Mouse (Mus musculus) adrenal gland, adult 18-20 months (tissue): ENCODE measurements around the gene Faf1. TPM values are rescaled to one million over a fixed set of nuclear protein-coding genes. Genes with fewer than 3 reads are reported as not detected.

Experiments used
- DNase-seq, 2 experiments: peaks; one replicate each; pipeline ENCODE4 v3.0.0; 2021 to 2022; ENCODE audit warnings: low spot score in 2 of 2
- long read RNA-seq, 2 experiments: library from polyadenylated mRNA; stranded (forward); transcript quantifications; one replicate each; pipeline ENCODE4 v2.0.0; 2021
- total RNA-seq, 2 experiments: library from RNA; stranded (reverse); gene quantifications; 1 replicate in 1 of 2; 2 replicates in 1 of 2; pipeline ENCODE4 v1.2.3; 2021

Gene Faf1
- total RNA-seq: 10 to 100 TPM; 27.1 to 27.4 TPM
- long read RNA-seq, experiment 1, full-length matches to known transcripts: 57 of 71 reads
- long read RNA-seq, experiment 1, partial matches to known transcripts: 5 of 71 reads
- long read RNA-seq, experiment 1, other reads (novel, unspliced or antisense): 9 of 71 reads
- long read RNA-seq, experiment 2, full-length matches to known transcripts: 246 of 272 reads
- long read RNA-seq, experiment 2, partial matches to known transcripts: 6 of 272 reads
- long read RNA-seq, experiment 2, other reads (novel, unspliced or antisense): 20 of 272 reads

DNA sequence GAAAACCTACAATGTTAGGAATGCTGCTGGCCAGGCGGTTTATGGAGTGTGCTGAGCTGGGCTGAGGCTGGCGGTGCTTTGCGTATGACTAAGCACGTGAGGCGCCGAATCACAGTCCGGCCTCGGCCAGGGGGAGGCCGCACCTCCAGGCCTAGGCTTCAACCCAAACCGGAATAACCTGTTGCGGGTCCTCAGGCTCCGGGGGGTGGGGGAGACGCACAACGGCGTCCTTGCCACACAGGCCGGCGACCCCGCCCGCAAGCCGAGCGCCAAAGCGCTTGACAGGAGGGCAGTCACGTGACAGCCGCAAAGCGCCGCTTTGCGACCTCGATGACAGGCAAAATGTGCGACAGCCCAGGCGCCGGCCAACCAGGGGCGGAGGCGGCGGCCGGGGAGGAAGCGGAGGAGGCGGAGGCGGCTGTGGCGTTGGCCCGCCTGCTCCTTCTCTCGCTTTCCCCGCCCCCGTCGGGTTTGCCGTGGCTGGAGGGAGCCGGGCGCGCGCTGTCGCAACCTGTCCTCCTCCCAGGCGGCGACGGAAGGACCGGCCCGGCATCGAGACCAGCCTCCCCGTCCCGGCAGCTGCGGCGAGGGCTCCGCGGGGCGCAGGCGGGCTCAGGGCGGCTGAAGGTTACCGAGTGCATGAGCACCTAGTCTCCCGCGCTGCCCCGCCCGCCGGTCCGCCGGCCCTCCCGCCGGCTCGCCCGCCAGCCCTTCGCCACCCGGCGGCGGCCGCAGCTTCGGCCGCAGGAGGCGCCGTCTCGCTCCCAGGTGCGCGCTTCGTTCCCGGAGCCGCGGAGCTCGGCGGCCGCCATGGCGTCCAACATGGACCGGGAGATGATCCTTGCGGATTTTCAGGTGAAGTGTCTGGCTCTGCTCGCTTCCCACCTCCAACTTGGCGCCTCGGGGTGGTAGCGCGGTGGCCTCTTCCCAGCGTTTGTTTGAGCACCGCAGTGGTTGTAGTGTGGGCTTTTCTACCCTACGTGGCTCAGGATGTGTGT is at the start of gene Faf1:
Faf1 (plus strand) TSS at position 371 of the 998 bp plus-strand sequence.
- DNase-seq: peak; percentile 96 to 98

DNA sequence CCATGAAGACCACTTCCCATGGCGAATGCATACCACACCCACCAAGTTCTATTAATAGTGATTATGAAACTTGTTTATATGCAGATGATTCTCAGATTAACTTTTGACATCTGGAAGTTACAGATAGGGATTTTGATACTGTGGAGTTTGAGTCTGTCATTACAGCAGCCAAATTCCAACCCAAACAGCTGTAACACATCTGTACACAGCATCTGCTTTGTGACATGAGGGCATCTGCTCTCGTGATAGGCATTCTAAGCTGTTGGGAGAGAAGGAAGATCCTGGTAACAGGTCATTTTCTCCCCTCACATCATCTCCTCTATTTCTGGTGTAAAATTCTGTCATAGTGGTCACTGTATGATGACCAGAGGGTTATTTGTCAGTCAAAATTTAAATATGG is 46.2 kb upstream of the Faf1 start:
- no peak for DNase-seq

DNA sequence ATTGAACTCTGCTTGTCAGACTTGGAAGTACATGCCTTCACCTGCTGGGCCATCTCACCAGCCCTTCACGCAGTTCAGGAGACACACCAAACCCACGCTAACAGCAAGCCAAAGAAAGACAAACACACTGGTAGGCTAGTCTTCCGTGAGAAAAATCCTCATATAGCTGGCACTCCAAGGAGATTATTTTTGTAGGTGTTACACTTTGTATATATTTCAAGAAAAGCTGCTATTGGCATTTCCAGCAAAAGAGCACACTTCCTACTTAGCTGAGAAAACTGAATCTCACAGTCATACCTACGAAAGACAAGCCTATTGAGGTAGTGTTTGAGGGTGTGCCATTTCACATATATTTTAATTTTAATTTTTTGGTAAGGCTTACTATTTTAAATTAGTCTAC is 45.4 kb upstream of the Faf1 start:
- DNase-seq: no peak

DNA sequence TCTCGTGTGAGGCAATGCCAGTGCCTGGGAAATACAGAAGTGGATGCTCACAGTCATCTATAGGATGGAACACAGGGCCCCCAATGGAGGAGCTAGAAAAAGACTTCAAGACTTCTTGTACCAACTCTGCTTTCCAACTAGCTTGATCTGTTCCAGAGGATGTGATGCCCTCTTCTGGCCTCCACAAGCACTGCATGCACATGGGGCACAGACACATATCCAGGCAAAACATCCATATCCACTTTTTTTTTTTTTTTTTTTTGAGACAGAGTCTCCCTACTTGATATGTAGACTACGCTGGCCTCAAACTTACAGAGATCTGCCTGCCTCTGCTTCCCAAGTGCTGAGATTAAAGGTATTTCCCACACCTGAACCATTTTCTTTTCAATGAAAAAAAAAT is 41.4 kb upstream of the Faf1 start:
- no peak for DNase-seq

DNA sequence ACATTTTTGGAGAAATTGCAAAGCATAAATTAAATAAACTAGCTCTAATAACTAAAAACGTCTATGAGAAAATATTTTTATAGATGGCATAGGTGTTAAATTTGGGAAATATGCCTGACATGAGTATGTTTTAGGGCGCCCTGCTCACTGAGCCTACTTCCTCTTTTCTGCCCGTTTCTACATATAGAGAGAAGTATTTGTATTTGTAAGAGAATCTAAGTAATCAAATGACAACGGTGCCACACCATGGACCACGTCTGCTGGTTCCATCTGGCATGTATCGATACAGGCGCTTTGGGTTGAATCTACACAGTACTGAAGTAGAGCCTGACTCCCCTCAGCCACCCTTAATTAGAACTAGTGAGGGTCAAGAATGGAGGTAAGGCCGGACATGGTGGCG is 37.0 kb upstream of the Faf1 start:
- DNase-seq: no peak

DNA sequence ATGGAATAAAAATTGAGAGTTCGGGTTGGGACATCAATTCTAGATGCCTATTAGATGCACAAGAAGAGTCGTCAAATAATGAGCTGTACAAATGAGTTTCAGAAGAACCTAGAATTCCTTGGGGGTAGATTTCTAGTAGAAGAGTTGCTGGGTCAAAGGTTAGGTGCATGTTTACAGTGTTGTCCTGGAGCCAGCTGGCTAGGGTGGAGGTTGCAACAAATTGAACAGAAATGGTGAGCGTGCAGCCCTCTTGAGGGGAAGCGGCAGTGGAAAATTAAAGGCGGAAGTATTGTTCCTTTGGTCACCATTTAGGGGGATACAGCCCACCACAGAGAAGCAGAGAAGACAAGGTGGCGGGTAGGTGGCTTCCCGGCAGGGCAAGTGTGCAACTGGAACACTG is 36.2 kb upstream of the Faf1 start:
- no peak for DNase-seq

DNA sequence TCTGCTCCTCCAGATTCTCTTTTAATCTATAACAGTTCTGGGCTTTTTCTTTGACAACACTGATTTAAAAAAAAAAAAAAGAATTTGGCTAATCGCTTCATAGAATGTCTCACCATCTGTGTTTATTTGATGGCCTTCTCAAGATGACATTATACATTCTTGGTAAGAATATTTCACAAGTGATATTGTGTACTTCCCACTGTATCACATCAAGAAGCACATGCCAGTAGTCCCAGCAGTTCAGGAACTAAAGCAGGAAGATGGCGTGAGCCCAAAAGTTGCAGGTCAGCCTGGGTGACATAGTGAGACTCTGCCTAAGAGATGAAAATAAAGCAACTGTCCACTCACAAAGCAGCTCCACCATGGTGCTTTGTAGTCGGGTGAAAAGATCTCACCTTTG is 34.9 kb upstream of the Faf1 start:
- no peak for DNase-seq

DNA sequence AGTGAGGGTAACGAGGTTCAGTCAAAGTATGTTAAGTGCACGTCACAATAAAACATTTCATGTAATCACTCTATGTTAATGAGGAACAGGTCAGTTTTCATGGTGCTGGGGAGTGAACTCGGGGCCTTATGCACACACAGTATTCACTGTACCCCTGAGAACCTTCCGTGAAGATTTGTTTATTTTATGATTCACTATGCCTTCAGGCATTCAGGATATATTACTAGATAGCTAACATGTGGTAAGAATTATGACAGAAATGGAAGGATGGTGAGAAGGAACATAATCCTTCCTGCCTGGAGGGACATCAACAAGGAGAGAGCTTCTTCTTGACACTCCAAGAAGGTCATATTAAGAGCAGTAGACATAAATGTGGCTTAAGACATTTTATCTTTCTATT is 29.1 kb upstream of the Faf1 start:
- DNase-seq: no peak

DNA sequence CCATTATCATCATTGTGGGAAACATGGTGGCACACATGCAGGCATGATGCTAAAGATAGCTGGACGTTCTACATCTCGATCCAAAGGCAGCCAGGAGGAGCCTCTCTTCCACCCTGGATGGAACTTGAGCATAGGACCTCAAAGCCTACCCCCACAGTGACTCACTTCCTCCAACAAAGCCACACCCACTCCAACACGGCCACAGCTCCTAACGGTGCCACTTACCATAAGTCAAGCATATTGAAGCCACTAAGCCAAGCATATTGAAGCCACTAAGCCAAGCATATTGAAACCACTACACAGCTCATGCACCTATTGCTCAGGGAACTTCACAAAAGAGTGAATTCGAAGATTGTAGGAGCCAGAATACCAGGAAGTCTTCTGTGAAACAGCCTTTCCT is 27.1 kb upstream of the Faf1 start:
- no peak for DNase-seq

DNA sequence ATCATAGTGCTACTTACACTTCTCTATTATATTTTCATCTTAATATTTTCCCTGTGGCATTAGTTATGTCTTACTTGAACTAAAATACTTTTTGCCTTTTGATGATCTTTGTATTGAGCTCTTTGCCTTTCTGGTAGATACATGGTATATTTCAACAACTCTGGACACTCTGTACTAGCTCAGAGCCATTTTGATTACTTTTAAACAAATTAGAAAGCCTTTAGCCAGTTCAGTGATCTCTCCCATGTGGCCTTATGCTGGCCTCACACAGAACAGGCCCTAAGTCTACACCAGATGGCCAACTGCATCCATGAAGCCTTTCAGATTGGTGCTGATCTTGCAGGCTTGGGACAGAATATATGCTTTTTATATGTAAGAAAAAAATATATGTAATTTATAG is 23.1 kb upstream of the Faf1 start:
- DNase-seq: no peak

DNA sequence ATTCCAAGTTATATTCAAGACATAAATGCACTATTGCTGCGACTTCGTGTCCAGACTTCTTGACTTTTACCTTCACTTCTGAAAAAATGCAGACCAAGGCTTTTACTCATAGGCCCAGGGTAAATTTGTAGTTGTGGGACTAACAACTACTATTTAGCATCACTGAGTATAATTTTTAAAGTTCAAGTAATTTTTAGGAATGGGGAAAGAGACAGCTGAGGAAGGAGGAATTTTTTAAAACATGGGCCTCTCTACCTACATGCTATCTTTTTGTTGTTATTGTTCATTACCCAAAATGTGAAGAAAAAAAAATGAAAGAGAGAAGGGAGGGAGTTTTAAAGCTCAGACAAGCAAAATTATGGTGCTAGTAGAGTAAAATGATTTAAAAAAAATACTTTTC is 21.7 kb upstream of the Faf1 start:
- DNase-seq: no peak

DNA sequence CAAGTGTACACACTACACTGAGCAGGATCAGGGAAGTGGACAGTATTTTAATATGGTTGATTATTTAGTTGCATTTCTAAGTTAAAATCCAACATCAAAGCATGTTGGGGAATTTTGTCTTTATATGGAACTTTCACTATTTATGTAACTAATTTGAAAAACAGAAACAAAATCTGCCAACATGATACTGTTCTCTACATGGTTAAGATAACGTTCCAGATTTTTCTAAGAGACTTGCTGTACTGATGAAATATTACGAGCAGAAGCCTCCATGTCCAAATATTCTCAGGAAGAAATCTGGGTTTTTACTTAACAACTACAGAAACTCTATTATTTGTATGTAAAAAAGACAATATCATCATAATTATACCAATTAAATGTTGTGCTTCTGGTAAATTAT is 20.6 kb upstream of the Faf1 start:
- no peak for DNase-seq

DNA sequence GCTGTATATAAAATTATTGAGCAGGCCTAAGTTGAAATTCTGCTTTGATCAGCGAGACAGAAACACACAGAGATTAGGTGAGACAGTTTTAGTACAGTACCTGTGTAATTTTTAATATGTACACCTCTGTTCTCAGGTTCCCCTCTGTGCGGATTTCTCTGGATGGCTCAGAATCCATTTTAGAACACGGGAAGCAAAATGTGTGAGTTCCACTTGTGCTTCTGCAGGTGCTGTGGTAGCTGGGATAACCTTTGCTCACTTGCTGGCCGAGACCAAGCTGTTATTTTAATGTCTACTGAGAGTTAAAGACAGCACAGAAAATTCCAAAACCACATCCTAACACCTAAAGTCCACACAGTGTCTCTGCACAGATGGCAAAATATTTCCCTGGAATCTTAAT is 20.1 kb upstream of the Faf1 start:
- DNase-seq: no peak

DNA sequence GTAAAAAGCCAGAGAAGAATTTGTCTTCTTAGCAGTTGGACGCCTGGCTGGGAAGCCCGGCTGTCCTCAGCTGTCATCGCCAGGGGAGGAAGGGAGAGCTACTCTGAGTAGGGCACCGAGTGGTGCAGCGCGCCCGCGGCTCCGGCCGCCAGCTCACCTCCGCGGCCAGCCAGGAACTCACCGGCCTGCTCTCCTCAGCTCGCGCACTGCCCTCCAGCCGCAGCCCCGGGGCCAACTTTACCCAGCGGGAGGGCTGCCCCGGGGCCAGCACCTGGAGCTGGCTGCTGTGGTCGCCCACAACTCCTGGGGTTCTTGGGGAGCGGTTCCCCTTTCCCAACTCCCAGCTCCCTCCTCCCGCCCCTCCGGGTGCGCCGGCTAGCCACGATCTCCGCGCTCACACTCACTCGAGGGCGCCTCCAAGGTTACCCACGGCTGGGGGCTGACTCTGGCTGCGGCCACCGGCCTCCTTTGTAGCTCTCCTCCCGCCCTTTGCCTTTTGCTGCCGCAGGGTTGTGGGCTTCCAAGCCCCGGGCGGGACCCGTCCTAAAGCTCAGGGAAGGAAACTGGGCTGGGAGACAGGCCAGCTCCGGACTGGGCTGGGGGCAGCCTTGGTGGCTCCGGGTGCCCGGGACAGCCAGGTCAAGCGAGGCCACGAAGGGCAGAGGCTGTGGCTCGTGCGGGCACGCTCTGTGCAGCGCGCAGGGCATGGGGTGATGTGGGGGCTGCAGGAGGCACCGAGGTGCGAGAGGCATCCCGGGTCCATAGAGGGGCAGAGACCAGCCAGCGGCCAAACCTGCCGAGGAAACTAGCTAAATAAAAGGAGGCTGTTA is 19.2 kb upstream of the Faf1 start:
- peak; percentile 64 to 72 for DNase-seq

DNA sequence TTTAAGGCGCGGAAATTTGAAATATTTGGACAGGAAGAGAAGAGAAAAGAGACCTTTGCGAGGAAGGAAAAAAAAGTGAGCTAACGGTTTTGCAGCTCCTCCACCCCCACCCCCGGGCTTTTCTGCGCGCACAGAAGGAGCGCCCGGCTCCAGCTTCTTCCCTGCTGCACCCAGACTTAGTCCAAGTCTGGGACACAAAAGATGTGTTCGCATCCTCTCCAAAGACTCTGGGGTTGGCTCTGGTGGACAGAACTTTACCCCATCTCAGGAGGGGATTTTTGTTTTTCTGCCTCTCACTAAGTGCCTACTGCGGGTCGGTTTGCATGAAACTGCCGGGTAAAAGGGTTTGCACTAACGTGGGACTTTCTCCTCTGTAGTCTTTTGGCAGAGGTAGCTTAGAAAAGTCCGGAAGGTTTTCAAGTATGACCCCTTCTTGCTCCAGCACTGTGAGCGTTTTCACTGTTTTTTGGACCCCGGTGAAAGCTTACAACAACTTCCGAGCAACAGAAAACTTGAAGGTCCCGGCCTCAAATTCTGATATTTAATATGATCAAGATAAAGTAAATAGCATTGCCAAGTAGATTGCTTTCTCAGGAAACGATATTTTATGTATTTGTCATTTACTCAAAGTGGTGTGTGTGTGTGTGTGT is 18.4 kb upstream of the Faf1 start:
- DNase-seq: peak in 1 of 2 experiments; percentile 46

DNA sequence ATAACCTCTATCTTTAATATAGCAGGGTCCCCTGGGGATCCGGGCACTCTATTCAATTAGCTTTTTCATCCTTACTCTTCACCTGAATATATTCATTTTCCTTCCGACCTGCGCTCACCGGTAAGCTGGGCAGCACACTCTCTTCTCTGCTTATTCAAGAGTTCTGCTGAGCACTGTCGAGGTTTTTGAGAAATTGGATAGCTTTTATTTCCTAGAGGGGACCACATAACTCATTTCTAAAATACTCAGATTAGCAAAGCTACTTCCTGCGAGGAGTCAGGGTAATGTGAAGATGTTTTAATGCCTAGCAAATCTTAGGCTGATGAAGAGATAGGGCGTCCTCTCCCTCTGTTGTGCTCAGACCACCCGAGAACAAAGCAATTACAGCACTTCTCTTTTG is 17.6 kb upstream of the Faf1 start:
- DNase-seq: no peak

DNA sequence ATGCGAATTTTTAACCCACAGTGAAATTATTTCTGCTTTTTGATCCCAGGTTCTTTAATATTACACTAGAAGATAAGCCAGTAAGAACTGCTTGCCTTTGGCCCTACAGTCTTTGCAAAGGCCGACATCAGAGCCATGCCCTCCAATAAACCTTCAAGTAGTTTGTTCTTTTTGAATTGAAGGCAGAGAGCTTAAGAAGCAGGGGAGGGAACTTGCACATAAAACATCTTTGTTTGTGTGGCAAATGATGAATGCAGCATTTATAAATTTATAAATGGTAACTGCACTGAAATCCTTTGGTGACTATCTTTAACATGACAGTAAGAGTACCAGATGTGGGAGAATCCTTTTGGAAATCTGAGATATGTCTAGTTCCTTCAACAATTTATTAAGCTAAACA is 16.8 kb upstream of the Faf1 start:
- no peak for DNase-seq

DNA sequence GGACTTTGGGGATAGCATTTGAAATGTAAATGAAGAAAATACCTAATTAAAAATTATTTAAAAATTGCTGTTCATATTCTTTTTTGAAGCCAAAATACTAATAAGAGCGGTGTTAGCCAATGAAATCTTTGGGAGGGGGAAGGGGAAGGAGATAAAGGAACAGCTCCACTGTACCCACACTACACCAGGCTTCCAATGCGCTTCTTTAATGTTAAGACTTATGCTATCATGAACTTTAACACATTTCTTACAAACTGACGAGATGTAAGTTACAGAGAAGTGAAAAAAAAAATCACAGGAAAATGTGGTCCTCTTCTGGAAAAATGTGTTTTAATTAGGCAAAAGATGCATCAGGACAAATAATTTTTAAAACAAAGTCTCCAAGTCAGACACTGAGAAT is 15.8 kb upstream of the Faf1 start:
- DNase-seq: no peak

DNA sequence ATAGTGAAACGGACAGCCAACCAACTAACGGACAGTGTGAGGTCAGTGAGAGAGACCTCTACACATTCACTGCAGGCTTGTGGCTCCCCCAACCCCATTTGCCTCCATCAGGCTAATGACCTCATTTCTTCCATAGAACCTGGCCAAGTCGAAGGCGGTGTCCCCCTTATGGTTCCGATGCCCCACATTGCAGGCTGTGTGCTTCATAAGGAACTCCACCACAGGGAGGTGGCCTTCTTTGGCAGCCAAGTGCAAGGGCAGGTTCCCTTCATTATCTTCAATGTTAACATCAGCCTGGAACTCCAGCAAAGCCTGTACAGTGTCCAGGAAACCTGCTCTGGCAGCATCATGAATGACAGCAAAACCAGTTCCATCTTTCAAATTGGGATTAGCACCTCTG is 15.2 kb upstream of the Faf1 start:
- DNase-seq: peak; percentile 25 to 41

DNA sequence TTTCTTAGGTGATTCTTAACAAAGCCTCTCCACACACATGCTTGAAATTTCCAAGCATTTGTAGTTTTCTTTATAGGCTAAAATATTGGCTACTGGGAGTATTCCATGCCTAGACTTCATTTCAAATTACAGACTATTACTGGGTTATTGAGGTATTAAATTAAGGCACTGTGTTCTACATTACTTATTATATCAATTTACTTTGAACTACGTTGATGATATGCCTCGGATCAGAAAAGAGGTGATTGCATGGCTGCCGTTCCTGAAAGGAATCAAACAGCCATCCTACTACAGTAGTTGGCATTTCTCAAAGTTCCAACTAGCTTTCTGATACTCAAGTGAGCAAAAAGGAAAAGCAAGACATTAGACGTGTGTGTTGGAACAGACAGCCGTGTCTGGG is 14.1 kb upstream of the Faf1 start:
- no peak for DNase-seq

DNA sequence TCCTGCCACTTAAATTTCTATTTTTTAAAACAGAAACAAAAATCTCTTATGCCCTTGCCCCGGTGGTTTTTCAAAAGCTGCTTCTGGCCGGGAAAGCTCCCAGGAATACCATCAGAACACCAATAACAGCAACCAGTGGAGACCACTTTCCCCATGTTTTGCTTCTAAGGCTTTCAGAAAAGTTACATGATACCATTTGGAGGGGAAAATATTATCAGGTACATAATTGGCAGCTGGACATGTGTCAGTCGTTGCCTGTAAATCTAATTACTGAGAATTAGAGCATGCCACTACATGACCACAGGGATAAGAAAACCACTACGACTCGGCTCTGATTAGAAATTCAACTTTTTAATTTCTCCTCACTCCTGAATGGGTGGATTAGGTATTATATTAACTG is 12.3 kb upstream of the Faf1 start:
- DNase-seq: no peak
